ENCODE assay signal across 13 mouse cellular contexts in genomic region chr9:100466743-100467142, GRCm38 (mm10). TPM values are rescaled to one million over a fixed set of nuclear protein-coding genes. Genes with fewer than 3 reads are reported as not detected.
A peak's percentile ranks its signal among the peaks of the same experiment; 100 is the strongest.
DNase-seq lines count a peak whose midpoint lies in the region; ATAC-seq lines count a peak whose summit lies in the region.
"Had no signal": no experiment of that assay in that cellular context is flagged by ENCODE, and none has a peak within 500 bp of the region (broad histone marks: within the 10 kb centered on the region; RNA-seq: fewer than 3 reads in every experiment).

No protein-coding gene starts in this region.

- peaks cover 3% of the 10 kb centered on the region; the same call in 1 of the 2 replicates for H3K4me1 ChIP-seq in hindbrain, embryonic 16.5 days (ENCODE audit: control insufficient read depth, insufficient read depth, low read depth, low read length)
- 0 out of 2 replicates have a peak, but pooled peaks cover 3% of the 10 kb centered on the region for H3K4me1 ChIP-seq in hindbrain, embryonic 14.5 days (replicated peaks; ENCODE audit: control insufficient read depth, insufficient read depth, low read length)

- H3K4me2 ChIP-seq in hindbrain, embryonic 16.5 days (ENCODE audit: low read length), result no peak overlapping the region
- H3K4me2 ChIP-seq in hindbrain, embryonic 14.5 days (replicated peaks), result no peak overlapping the region
- H3K4me2 ChIP-seq: limb, embryonic 12.5 days had no signal

- H3K9ac ChIP-seq in hindbrain, embryonic 16.5 days (ENCODE audit: low read depth, low read length), result no peak overlapping the region
- no peak overlapping the region for H3K9ac ChIP-seq in hindbrain, embryonic 14.5 days
- H3K9ac ChIP-seq: limb, embryonic 12.5 days had no signal

- ATAC-seq in hindbrain, embryonic 16.5 days, result peak; percentile 50; the same call in 1 of the 2 replicates
- no peak for ATAC-seq in hindbrain, embryonic 14.5 days (ENCODE audit: low FRiP score)

- H3K27ac ChIP-seq in hindbrain, embryonic 16.5 days (ENCODE audit: low read depth, low read length), result no peak overlapping the region
- no peak overlapping the region for H3K27ac ChIP-seq in hindbrain, embryonic 14.5 days
- H3K27ac ChIP-seq: hindbrain, embryonic 10.5 days; limb, embryonic 12.5 days had no signal

- H3K36me3 ChIP-seq in hindbrain, embryonic 16.5 days (ENCODE audit: control insufficient read depth, insufficient read depth, low read length), result no peaks in the 10 kb centered on the region
- no peaks in the 10 kb centered on the region for H3K36me3 ChIP-seq in hindbrain, embryonic 14.5 days (replicated peaks; ENCODE audit: control insufficient read depth, insufficient read depth)
- H3K36me3 ChIP-seq: limb, embryonic 12.5 days had no signal

- H3K9me3 ChIP-seq in hindbrain, embryonic 16.5 days (ENCODE audit: control insufficient read depth, low read length), result no peaks in the 10 kb centered on the region
- no peaks in the 10 kb centered on the region for H3K9me3 ChIP-seq in hindbrain, embryonic 14.5 days (ENCODE audit: control insufficient read depth, low read length)
- H3K9me3 ChIP-seq: hindbrain, embryonic 10.5 days; limb, embryonic 12.5 days had no signal

- WGBS in hindbrain, embryonic 16.5 days, result 63% methylated on average over 3 of the region's 3 CpGs
- WGBS in hindbrain, embryonic 14.5 days, result 81% methylated on average over 3 of the region's 3 CpGs

- no peak for DNase-seq in hindbrain, embryonic 14.5 days (ENCODE audit: low spot score)
- peak; percentile 61 to 65 for DNase-seq in urinary bladder, postnatal 36 days (ENCODE audit: low spot score in 2 of 2)
- no peak for DNase-seq in urinary bladder, postnatal 25 days (ENCODE audit: low spot score)
- peak; percentile 89 to 90 for DNase-seq in cerebellum, postnatal 36 days
- no peak for DNase-seq in thymus, postnatal 25 days
- no peak for DNase-seq in spleen, postnatal 10 days (ENCODE audit: low spot score in 2 of 2)
- DNase-seq in kidney, adult 11 months, result no peak
- DNase-seq: embryo, embryonic 11 days; kidney, postnatal 10 days; right cerebral cortex, postnatal 25 days had no signal

- H3K27me3 ChIP-seq in hindbrain, embryonic 16.5 days (replicated peaks; ENCODE audit: control insufficient read depth, insufficient read depth, low read length), result no peaks in the 10 kb centered on the region
- no peaks in the 10 kb centered on the region for H3K27me3 ChIP-seq in hindbrain, embryonic 14.5 days (ENCODE audit: control insufficient read depth, insufficient read depth, low read length)
- H3K27me3 ChIP-seq: limb, embryonic 12.5 days had no signal

- H3K4me3 ChIP-seq in hindbrain, embryonic 16.5 days (ENCODE audit: low read length), result no peak overlapping the region
- no peak overlapping the region for H3K4me3 ChIP-seq in hindbrain, embryonic 14.5 days (replicated peaks; ENCODE audit: low read length)
- H3K4me3 ChIP-seq: hindbrain, embryonic 10.5 days; limb, embryonic 12.5 days had no signal

RNA-seq across cellular contexts. Expression of gene Il20rb, which starts 19.8 kb away (rescaled TPM):
- 0.66 and 1.1 TPM in 2 replicates for polyA plus RNA-seq in hindbrain, embryonic 16.5 days (2015; fragmentation: Nextera tagmentation; extraction: Ambion mirVana)
- 0.29 and 0.57 TPM in 2 replicates for polyA plus RNA-seq in hindbrain, embryonic 14.5 days (2014; fragmentation: Nextera tagmentation; extraction: Ambion mirVana)

Comparison
In these comparisons a context has a peak if more than half of its experiments do, and no peak if none do; other contexts are left out.
1. DNase-seq: peak in urinary bladder, postnatal 36 days (2 of 2) and cerebellum, postnatal 36 days (2 of 2); none in hindbrain, embryonic 14.5 days (single experiment), urinary bladder, postnatal 25 days (single experiment), thymus, postnatal 25 days (single experiment), spleen, postnatal 10 days (0 of 2) and kidney, adult 11 months (single experiment).